In genomic region chr14:121588451-121588850, GRCm38 (mm10) we compare ENCODE assay signal across 8 mouse cellular contexts.
DNase-seq lines count a peak whose midpoint lies in the region; ATAC-seq and TF ChIP-seq lines count a peak whose summit lies in the region.

No protein-coding gene starts in this region.

- H3K27me3 ChIP-seq in lung, embryonic 14.5 days (ENCODE audit: insufficient read depth, low read length), result no peaks in the 10 kb centered on the region
- H3K27me3 ChIP-seq in embryonic facial prominence, embryonic 14.5 days (replicated peaks; ENCODE audit: control insufficient read depth, insufficient read depth, low read length), result no peaks in the 10 kb centered on the region
- no peaks in the 10 kb centered on the region for H3K27me3 ChIP-seq in midbrain, embryonic 13.5 days

- 0 out of 2 replicates have a peak, but pooled peaks cover 7% of the 10 kb centered on the region for H3K4me1 ChIP-seq in lung, embryonic 14.5 days (ENCODE audit: insufficient read depth)
- peaks cover 18% of the 10 kb centered on the region for H3K4me1 ChIP-seq in embryonic facial prominence, embryonic 14.5 days (ENCODE audit: control insufficient read depth, insufficient read depth, low read length)
- H3K4me1 ChIP-seq in midbrain, embryonic 13.5 days (replicated peaks), result peaks cover 20% of the 10 kb centered on the region

- 69% methylated on average over 4 of the region's 4 CpGs for WGBS in lung, embryonic 14.5 days
- 75% methylated on average over 4 of the region's 4 CpGs for WGBS in embryonic facial prominence, embryonic 14.5 days
- 75% methylated on average over 4 of the region's 4 CpGs for WGBS in midbrain, embryonic 13.5 days

- peak; percentile 87 for TF ChIP-seq CTCF in lung, embryonic 14.5 days (IDR thresholded peaks at IDR 0.05; ENCODE audit: low read depth)

- no peak overlapping the region for H3K9ac ChIP-seq in lung, embryonic 14.5 days
- H3K9ac ChIP-seq in embryonic facial prominence, embryonic 14.5 days (ENCODE audit: low read depth, low read length), result no peak overlapping the region
- H3K9ac ChIP-seq in midbrain, embryonic 13.5 days (replicated peaks), result no peak overlapping the region

- H3K4me2 ChIP-seq in lung, embryonic 14.5 days, result no peak overlapping the region
- H3K4me2 ChIP-seq in embryonic facial prominence, embryonic 14.5 days (ENCODE audit: low read depth, low read length), result no peak overlapping the region
- no peak overlapping the region for H3K4me2 ChIP-seq in midbrain, embryonic 13.5 days (replicated peaks)

- H3K36me3 ChIP-seq in lung, embryonic 14.5 days (ENCODE audit: insufficient read depth), result no peaks in the 10 kb centered on the region
- H3K36me3 ChIP-seq in embryonic facial prominence, embryonic 14.5 days (ENCODE audit: control insufficient read depth, insufficient read depth, low read length), result no peaks in the 10 kb centered on the region
- H3K36me3 ChIP-seq in midbrain, embryonic 13.5 days, result no peaks in the 10 kb centered on the region

- no peak overlapping the region for H3K27ac ChIP-seq in lung, embryonic 14.5 days (ENCODE audit: low read depth)
- no peak overlapping the region for H3K27ac ChIP-seq in embryonic facial prominence, embryonic 14.5 days (replicated peaks; ENCODE audit: low read depth, low read length)
- H3K27ac ChIP-seq in midbrain, embryonic 13.5 days, result no peak overlapping the region

- ATAC-seq in lung, embryonic 14.5 days (ENCODE audit: insufficient read depth), result 0 out of 2 replicates have a peak, but pooled peaks have one; percentile 11
- no peak for ATAC-seq in embryonic facial prominence, embryonic 14.5 days (ENCODE audit: low read depth)
- ATAC-seq in midbrain, embryonic 13.5 days, result peak; percentile 55; the same call in 1 of the 2 replicates

- H3K4me3 ChIP-seq in lung, embryonic 14.5 days (ENCODE audit: low read depth, low read length), result no peak overlapping the region
- H3K4me3 ChIP-seq in embryonic facial prominence, embryonic 14.5 days (ENCODE audit: low read depth, low read length), result no peak overlapping the region
- H3K4me3 ChIP-seq in midbrain, embryonic 13.5 days (replicated peaks), result no peak overlapping the region

- DNase-seq in cerebellum, adult 9-10 months, result peak; percentile 90
- DNase-seq in cerebellum, adult 8-10 months, result no peak
- peak; percentile 90 for DNase-seq in lung, embryonic 14.5 days
- DNase-seq in lung, postnatal 14 days, result no peak
- DNase-seq in embryonic facial prominence, embryonic 14.5 days (ENCODE audit: low spot score), result peak; percentile 76
- no peak for DNase-seq in natural killer cell, adult 2 months (ENCODE audit: low spot score in 2 of 2)
- DNase-seq in thymus, postnatal 14 days, result no peak

- no peaks in the 10 kb centered on the region for H3K9me3 ChIP-seq in lung, embryonic 14.5 days (ENCODE audit: low read depth, low read length)
- H3K9me3 ChIP-seq in embryonic facial prominence, embryonic 14.5 days (ENCODE audit: control insufficient read depth, low read length), result no peaks in the 10 kb centered on the region
- no peaks in the 10 kb centered on the region for H3K9me3 ChIP-seq in midbrain, embryonic 13.5 days

Comparison
In these comparisons a context has a peak if more than half of its experiments do, and no peak if none do; other contexts are left out.
1. DNase-seq: peak in cerebellum, adult 9-10 months (single experiment), lung, embryonic 14.5 days (single experiment) and embryonic facial prominence, embryonic 14.5 days (single experiment); none in cerebellum, adult 8-10 months (single experiment), lung, postnatal 14 days (single experiment), natural killer cell, adult 2 months (0 of 2) and thymus, postnatal 14 days (single experiment).